Mouse (Mus musculus): Measurements from ENCODE around the gene P2ry13. TPM values are rescaled to one million over a fixed set of nuclear protein-coding genes. Genes with fewer than 3 reads are reported as not detected.

Gene P2ry13
- not detected in 2 replicates for polyA plus RNA-seq (2012; ENCODE audit: insufficient read depth, insufficient read length, low replicate concordance, missing spikeins)

- WGBS, result 95% methylated on average over 6 of the region's 6 CpGs
- TF ChIP-seq CTCF (IDR thresholded peaks at IDR 0.05; ENCODE audit: insufficient read depth, low read depth, low read length) (no peak), POLR2A (IDR thresholded peaks at IDR 0.05; ENCODE audit: insufficient read depth, low read depth, low read length) (no peak)
- no peak within 1 kb of the TSS for H3K27ac ChIP-seq (ENCODE audit: insufficient read depth, low read depth, low read length)
- peaks cover 3% of the 10 kb centered on the region for H3K4me1 ChIP-seq (ENCODE audit: control insufficient read depth, insufficient read depth, low read length)
- 0 out of 2 replicates have a peak within 1 kb of the TSS, but pooled peaks have one; percentile 2 for H3K4me3 ChIP-seq (ENCODE audit: insufficient read depth, low read depth, low read length)
Observed at GRCm38 (mm10) chr3:59210727-59211126, at the start of gene P2ry13. Gene P2ry13, minus strand, starts transcription at chr3:59210882.

- 73% methylated on average over 20 of the region's 20 CpGs for WGBS
Observed at GRCm38 (mm10) chr3:59257740-59258664, 47.3 kb upstream of the P2ry13 start.

DNA sequence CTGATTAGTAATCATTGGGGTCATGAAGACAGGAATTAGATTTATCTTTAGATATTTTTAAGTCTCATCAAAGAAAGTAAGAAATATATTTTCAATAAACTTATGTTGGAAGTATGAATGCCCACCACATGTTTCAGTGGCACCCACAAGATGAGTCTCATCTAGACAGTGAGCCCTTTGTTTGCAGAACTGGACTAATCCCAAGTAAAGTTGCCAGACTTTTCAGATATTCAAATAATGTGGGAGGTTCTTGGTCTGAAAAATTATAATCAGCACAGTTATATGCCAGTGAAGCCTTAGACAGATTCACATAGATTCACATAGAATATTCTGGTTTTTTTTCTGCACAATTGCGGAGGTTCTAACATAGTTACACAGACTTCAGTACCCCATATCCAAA is 39.8 kb upstream of the P2ry13 start:
- WGBS, result 98% methylated on average over 1 of the region's 1 CpGs
- no peak overlapping the region for H3K4me3 ChIP-seq (ENCODE audit: insufficient read depth, low read depth, low read length)
- no peak overlapping the region for H3K27ac ChIP-seq (ENCODE audit: insufficient read depth, low read depth, low read length)
- H3K4me1 ChIP-seq (ENCODE audit: control insufficient read depth, insufficient read depth, low read length), result no peaks in the 10 kb centered on the region
- TF ChIP-seq CTCF (IDR thresholded peaks at IDR 0.05; ENCODE audit: insufficient read depth, low read depth, low read length) (no peak), POLR2A (IDR thresholded peaks at IDR 0.05; ENCODE audit: insufficient read depth, low read depth, low read length) (no peak)

More at GRCm38 (mm10) chr3:59257740-59258664, 47.3 kb upstream of the P2ry13 start:
- Histone ChIP-seq H3K4me1 (ENCODE audit: control insufficient read depth, insufficient read depth, low read length) (peaks cover 4% of the 10 kb centered on the region; the same call in 1 of the 2 replicates), H3K4me3 (ENCODE audit: insufficient read depth, low read depth, low read length) (no peak overlapping the region), H3K27ac (ENCODE audit: insufficient read depth, low read depth, low read length) (no peak overlapping the region)
- TF ChIP-seq POLR2A (IDR thresholded peaks at IDR 0.05; ENCODE audit: insufficient read depth, low read depth, low read length) (no peak), CTCF (IDR thresholded peaks at IDR 0.05; ENCODE audit: insufficient read depth, low read depth, low read length) (no peak)

- Histone ChIP-seq H3K4me3 (ENCODE audit: insufficient read depth, low read depth, low read length) (no peak overlapping the region), H3K27ac (ENCODE audit: insufficient read depth, low read depth, low read length) (no peak overlapping the region), H3K4me1 (ENCODE audit: control insufficient read depth, insufficient read depth, low read length) (no peaks in the 10 kb centered on the region)
- TF ChIP-seq POLR2A (IDR thresholded peaks at IDR 0.05; ENCODE audit: insufficient read depth, low read depth, low read length), result no peak
- no peak for TF ChIP-seq CTCF (IDR thresholded peaks at IDR 0.05; ENCODE audit: insufficient read depth, low read depth, low read length)
- 91% methylated on average over 6 of the region's 6 CpGs for WGBS
Observed at GRCm38 (mm10) chr3:59248031-59248430, 37.3 kb upstream of the P2ry13 start.

- Histone ChIP-seq H3K27ac (ENCODE audit: insufficient read depth, low read depth, low read length) (no peak overlapping the region), H3K4me3 (ENCODE audit: insufficient read depth, low read depth, low read length) (no peak overlapping the region), H3K4me1 (ENCODE audit: control insufficient read depth, insufficient read depth, low read length) (no peaks in the 10 kb centered on the region)
- 54% methylated on average over 6 of the region's 6 CpGs for WGBS
- TF ChIP-seq POLR2A (IDR thresholded peaks at IDR 0.05; ENCODE audit: insufficient read depth, low read depth, low read length) (no peak), CTCF (IDR thresholded peaks at IDR 0.05; ENCODE audit: insufficient read depth, low read depth, low read length) (no peak)
Observed at GRCm38 (mm10) chr3:59243384-59243783, 32.7 kb upstream of the P2ry13 start.

GRCm38 (mm10) chr3:59234878-59235277 is 24.2 kb upstream of the P2ry13 start:
- Histone ChIP-seq H3K4me1 (ENCODE audit: control insufficient read depth, insufficient read depth, low read length) (no peaks in the 10 kb centered on the region), H3K4me3 (ENCODE audit: insufficient read depth, low read depth, low read length) (no peak overlapping the region), H3K27ac (ENCODE audit: insufficient read depth, low read depth, low read length) (no peak overlapping the region)
- 67% methylated on average over 5 of the region's 5 CpGs for WGBS
- TF ChIP-seq POLR2A (IDR thresholded peaks at IDR 0.05; ENCODE audit: insufficient read depth, low read depth, low read length), result no peak
- TF ChIP-seq CTCF (IDR thresholded peaks at IDR 0.05; ENCODE audit: insufficient read depth, low read depth, low read length), result no peak

- TF ChIP-seq CTCF (IDR thresholded peaks at IDR 0.05; ENCODE audit: insufficient read depth, low read depth, low read length), result no peak
- TF ChIP-seq POLR2A (IDR thresholded peaks at IDR 0.05; ENCODE audit: insufficient read depth, low read depth, low read length), result no peak
- no peak overlapping the region for H3K27ac ChIP-seq (ENCODE audit: insufficient read depth, low read depth, low read length)
- no peak overlapping the region for H3K4me3 ChIP-seq (ENCODE audit: insufficient read depth, low read depth, low read length)
- WGBS, result 80% methylated on average over 3 of the region's 3 CpGs
- peaks cover 2% of the 10 kb centered on the region for H3K4me1 ChIP-seq (ENCODE audit: control insufficient read depth, insufficient read depth, low read length)
Observed at GRCm38 (mm10) chr3:59230912-59231311, 20.2 kb upstream of the P2ry13 start.

DNA sequence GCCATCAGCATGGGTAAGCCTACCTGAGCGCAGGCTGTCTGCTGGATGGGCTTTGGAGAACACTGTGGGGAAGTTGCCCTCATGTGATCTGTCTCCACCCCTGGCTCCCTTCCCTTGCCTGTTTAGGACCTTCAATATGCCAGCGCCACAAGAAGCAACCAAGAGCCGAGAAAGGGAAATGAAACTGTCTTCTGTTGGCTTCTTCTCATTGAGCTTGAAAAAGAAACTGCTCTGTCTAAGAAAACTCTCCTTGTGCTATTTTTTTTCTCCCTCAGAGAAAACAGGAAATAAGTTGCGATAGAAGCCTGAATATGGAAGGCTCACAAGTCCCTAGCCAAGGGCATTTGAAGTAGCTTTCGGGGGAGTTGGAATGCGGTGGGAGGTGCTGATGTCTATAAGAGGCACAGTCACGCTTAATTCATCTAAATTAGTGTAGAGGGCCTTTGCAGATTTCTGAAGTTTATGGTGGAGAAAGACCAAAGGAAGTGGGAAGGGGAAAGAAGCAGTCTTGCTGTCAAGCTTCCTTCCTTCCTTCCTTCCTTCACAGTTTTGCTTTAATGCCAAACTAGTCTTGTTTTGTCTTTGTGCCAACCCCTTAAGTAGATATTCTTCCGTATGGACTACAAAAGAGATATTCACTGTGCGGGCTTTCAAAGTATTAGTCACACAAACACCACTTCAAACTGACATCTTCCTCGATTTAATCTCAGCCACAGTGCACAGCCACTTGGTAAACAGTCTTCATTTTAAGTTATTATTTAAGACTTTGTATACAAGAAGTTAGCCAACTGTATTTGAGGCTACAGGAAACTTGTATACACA is 18.3 kb upstream of the P2ry13 start:
- H3K27ac ChIP-seq (ENCODE audit: insufficient read depth, low read depth, low read length), result peak overlapping the region; percentile 46
- peaks cover 2% of the 10 kb centered on the region for H3K4me1 ChIP-seq (ENCODE audit: control insufficient read depth, insufficient read depth, low read length)
- H3K4me3 ChIP-seq (ENCODE audit: insufficient read depth, low read depth, low read length), result no peak overlapping the region
- no peak for TF ChIP-seq CTCF (IDR thresholded peaks at IDR 0.05; ENCODE audit: insufficient read depth, low read depth, low read length)
- WGBS, result 44% methylated on average over 10 of the region's 10 CpGs
